Mouse (Mus musculus) MEL (cell line): ENCODE measurements around the gene Arhgap18. TPM values are rescaled to one million over a fixed set of nuclear protein-coding genes. Genes with fewer than 3 reads are reported as not detected.

Experiments used
- DNase-seq: peaks from one replicate; pipeline ENCODE4 v3.0.0; 2011; ENCODE audit warnings: low read depth, low spot score
- H3K27ac ChIP-seq: 2 replicates; pipeline ENCODE4 v1.5.1; 2012; ENCODE audit warnings: low read depth, mild to moderate bottlenecking, control low read depth, low read length, moderate library complexity; ENCODE audit not compliant: control insufficient read depth
- H3K27me3 ChIP-seq, 2 experiments: fragments of 150-350 bp in 1 of 2; sonication (generic) in 1 of 2; 2 replicates each; pipeline ENCODE4 v1.6.1; 2012; ENCODE audit warnings: low read length in 2 of 2, mild to moderate bottlenecking in 2 of 2, improper control_type of control experiment in 1 of 2, moderate library complexity in 1 of 2; ENCODE audit not compliant: insufficient read depth in 2 of 2, control insufficient read depth in 1 of 2
- H3K36me3 ChIP-seq, 2 experiments: 2 replicates each; pipeline ENCODE4 v1.6.1; 2012 to 2014; ENCODE audit warnings: low read length in 2 of 2, improper control_type of control experiment in 1 of 2, inconsistent platforms in 1 of 2, mild to moderate bottlenecking in 1 of 2; ENCODE audit not compliant: insufficient read depth in 2 of 2, control insufficient read depth in 1 of 2
- H3K4me1 ChIP-seq, 2 experiments: fragments of 150-350 bp in 1 of 2; sonication (generic) in 1 of 2; 2 replicates each; pipeline ENCODE4 v1.6.1; 2012; ENCODE audit warnings: low read length in 2 of 2, improper control_type of control experiment in 1 of 2, mild to moderate bottlenecking in 1 of 2; ENCODE audit not compliant: insufficient read depth in 2 of 2, control insufficient read depth in 1 of 2
- H3K4me3 ChIP-seq, 2 experiments: fragments of 150-350 bp in 1 of 2; sonication (generic) in 1 of 2; 2 replicates each; pipeline ENCODE4 v1.5.1; 2012; ENCODE audit warnings: low read depth in 2 of 2, low read length in 2 of 2, mild to moderate bottlenecking in 2 of 2, moderate library complexity in 2 of 2, control low read depth in 1 of 2, improper control_type of control experiment in 1 of 2; ENCODE audit not compliant: control insufficient read depth in 1 of 2, insufficient read depth in 1 of 2
- H3K79me2 ChIP-seq: 2 replicates; pipeline ENCODE4 v1.6.1; 2012; ENCODE audit warnings: mild to moderate bottlenecking, low read length, moderate library complexity; ENCODE audit not compliant: control insufficient read depth, poor library complexity, insufficient read depth
- H3K9ac ChIP-seq: 2 replicates; pipeline ENCODE4 v1.6.1; 2012; ENCODE audit warnings: low read depth, mild to moderate bottlenecking, control low read depth, low read length, moderate library complexity; ENCODE audit not compliant: control insufficient read depth, poor library complexity, severe bottlenecking
- H3K9me3 ChIP-seq: fragments of 150-350 bp; sonication (generic); replicated peaks from 2 replicates; pipeline ENCODE4 v1.6.1; 2012; ENCODE audit warnings: mild to moderate bottlenecking, low read length, improper control_type of control experiment, moderate library complexity; ENCODE audit not compliant: insufficient read depth
- BHLHE40 ChIP-seq: IDR thresholded peaks from 2 replicates; pipeline ENCODE4 v1.6.1; 2012; ENCODE audit warnings: low read depth, mild to moderate bottlenecking, inconsistent platforms, low read length, improper control_type of control experiment, borderline replicate concordance
- CHD1 ChIP-seq: IDR thresholded peaks from 2 replicates; pipeline ENCODE4 v1.6.1; 2012; ENCODE audit warnings: low read depth, mild to moderate bottlenecking, inconsistent platforms, low read length, improper control_type of control experiment
- CHD2 ChIP-seq: IDR thresholded peaks from 2 replicates; pipeline ENCODE4 v1.6.1; 2011; ENCODE audit warnings: low read length, improper control_type of control experiment
- CTCF ChIP-seq, 3 experiments: IDR thresholded peaks in 2 of 3; conservative IDR thresholded peaks in 1 of 3; 2 replicates each; pipeline ENCODE4 v1.5.1; 2011 to 2012; ENCODE audit warnings: low read length in 3 of 3, low read depth in 2 of 3, mild to moderate bottlenecking in 2 of 3, improper control_type of control experiment in 1 of 3, inconsistent platforms in 1 of 3, mixed read lengths in 1 of 3, moderate library complexity in 1 of 3; ENCODE audit not compliant: control insufficient read depth in 1 of 3, insufficient read depth in 1 of 3, poor library complexity in 1 of 3, severe bottlenecking in 1 of 3
- E2F4 ChIP-seq: IDR thresholded peaks from 2 replicates; pipeline ENCODE4 v1.6.1; 2011; ENCODE audit warnings: low read depth, low read length, improper control_type of control experiment, borderline replicate concordance
- ELF1 ChIP-seq: IDR thresholded peaks from 2 replicates; pipeline ENCODE4 v1.6.1; 2014; ENCODE audit warnings: low read depth, mild to moderate bottlenecking, inconsistent platforms, low read length, improper control_type of control experiment, moderate library complexity
- EP300 ChIP-seq, 2 experiments: IDR thresholded peaks; 2 replicates each; pipeline ENCODE4 v1.6.1; 2011; ENCODE audit warnings: improper control_type of control experiment in 2 of 2, low read length in 2 of 2, low read depth in 1 of 2, mild to moderate bottlenecking in 1 of 2
- ETS1 ChIP-seq: IDR thresholded peaks from 2 replicates; pipeline ENCODE4 v1.6.1; 2012; ENCODE audit warnings: low read depth, mild to moderate bottlenecking, inconsistent platforms, low read length, improper control_type of control experiment, moderate library complexity
- GABPA ChIP-seq: IDR thresholded peaks from 2 replicates; pipeline ENCODE4 v1.6.1; 2012; ENCODE audit warnings: low read depth, mild to moderate bottlenecking, inconsistent platforms, low read length, improper control_type of control experiment, moderate library complexity
- GATA1 ChIP-seq: IDR thresholded peaks from 2 replicates; pipeline ENCODE4 v1.6.1; 2011; ENCODE audit warnings: low read depth, low read length, improper control_type of control experiment
- HCFC1 ChIP-seq: IDR thresholded peaks from 2 replicates; pipeline ENCODE4 v1.6.1; 2012; ENCODE audit warnings: low read depth, mild to moderate bottlenecking, inconsistent platforms, low read length, improper control_type of control experiment, moderate library complexity
- JUND ChIP-seq: IDR thresholded peaks from 2 replicates; pipeline ENCODE4 v1.6.1; 2011; ENCODE audit warnings: low read depth, mild to moderate bottlenecking, improper control_type of control experiment, low read length
- KAT2A ChIP-seq: conservative IDR thresholded peaks from 2 replicates; pipeline ENCODE4 v1.6.1; 2012; ENCODE audit warnings: low read depth, low read length, improper control_type of control experiment, inconsistent platforms
- MAFK ChIP-seq: IDR thresholded peaks from 2 replicates; pipeline ENCODE4 v1.6.1; 2011; ENCODE audit warnings: low read depth, mild to moderate bottlenecking, low read length, improper control_type of control experiment, borderline replicate concordance
- MAX ChIP-seq: IDR thresholded peaks from 2 replicates; pipeline ENCODE4 v1.6.1; 2011; ENCODE audit warnings: low read length, improper control_type of control experiment
- MAZ ChIP-seq: IDR thresholded peaks from 2 replicates; pipeline ENCODE4 v1.6.1; 2012; ENCODE audit warnings: low read depth, mild to moderate bottlenecking, inconsistent platforms, low read length, improper control_type of control experiment
- MEF2A ChIP-seq: IDR thresholded peaks from 2 replicates; pipeline ENCODE4 v1.6.1; 2014; ENCODE audit warnings: low read depth, mild to moderate bottlenecking, inconsistent platforms, low read length, improper control_type of control experiment; ENCODE audit not compliant: poor library complexity, insufficient replicate concordance, severe bottlenecking; ENCODE audit errors: extremely low read depth
- MXI1 ChIP-seq: IDR thresholded peaks from 2 replicates; pipeline ENCODE4 v1.6.1; 2011; ENCODE audit warnings: mild to moderate bottlenecking, low read depth, low read length, improper control_type of control experiment
- MYB ChIP-seq: IDR thresholded peaks from 2 replicates; pipeline ENCODE4 v1.6.1; 2011; ENCODE audit warnings: mild to moderate bottlenecking, low read depth, low read length, improper control_type of control experiment
- MYC ChIP-seq: IDR thresholded peaks from 2 replicates; pipeline ENCODE4 v1.6.1; 2011; ENCODE audit warnings: low read depth, mild to moderate bottlenecking, low read length, improper control_type of control experiment, moderate library complexity
- NELFE ChIP-seq: IDR thresholded peaks from 2 replicates; pipeline ENCODE4 v1.6.1; 2011; ENCODE audit warnings: low read depth, low read length, improper control_type of control experiment
- NRF1 ChIP-seq: IDR thresholded peaks from 2 replicates; pipeline ENCODE4 v1.6.1; 2014; ENCODE audit warnings: low read depth, mild to moderate bottlenecking, inconsistent platforms, low read length, improper control_type of control experiment, moderate library complexity; ENCODE audit not compliant: poor library complexity, insufficient read depth, severe bottlenecking
- POLR2A ChIP-seq, 2 experiments: IDR thresholded peaks; 2 replicates each; pipeline ENCODE4 v1.6.1; 2011 to 2012; ENCODE audit warnings: low read length in 2 of 2, mild to moderate bottlenecking in 2 of 2, control low read depth in 1 of 2, improper control_type of control experiment in 1 of 2, low read depth in 1 of 2, moderate library complexity in 1 of 2; ENCODE audit not compliant: control insufficient read depth in 1 of 2, insufficient read depth in 1 of 2, poor library complexity in 1 of 2
- POLR2AphosphoS2 ChIP-seq: IDR thresholded peaks from 2 replicates; pipeline ENCODE4 v1.6.1; 2011; ENCODE audit warnings: low read length, improper control_type of control experiment
- RAD21 ChIP-seq: IDR thresholded peaks from 2 replicates; pipeline ENCODE4 v1.6.1; 2011; ENCODE audit warnings: mild to moderate bottlenecking, low read depth, low read length, improper control_type of control experiment
- RCOR1 ChIP-seq: IDR thresholded peaks from 2 replicates; pipeline ENCODE4 v1.6.1; 2012; ENCODE audit warnings: low read depth, mild to moderate bottlenecking, inconsistent platforms, low read length, improper control_type of control experiment
- SIN3A ChIP-seq: IDR thresholded peaks from 2 replicates; pipeline ENCODE4 v1.6.1; 2012; ENCODE audit warnings: low read length, improper control_type of control experiment, inconsistent platforms
- TAL1 ChIP-seq: IDR thresholded peaks from 2 replicates; pipeline ENCODE4 v1.6.1; 2012; ENCODE audit warnings: mild to moderate bottlenecking, inconsistent platforms, low read length, moderate library complexity, mixed read lengths
- TBP ChIP-seq: IDR thresholded peaks from 2 replicates; pipeline ENCODE4 v1.8.0; 2011; ENCODE audit warnings: low read depth, low read length, improper control_type of control experiment
- TCF12 ChIP-seq: IDR thresholded peaks from 2 replicates; pipeline ENCODE4 v1.6.1; 2014; ENCODE audit warnings: low read depth, mild to moderate bottlenecking, inconsistent platforms, low read length, improper control_type of control experiment, moderate library complexity
- UBTF ChIP-seq: IDR thresholded peaks from 2 replicates; pipeline ENCODE4 v1.6.1; 2012; ENCODE audit warnings: low read depth, mild to moderate bottlenecking, inconsistent platforms, low read length, improper control_type of control experiment, moderate library complexity, borderline replicate concordance; ENCODE audit not compliant: insufficient read depth
- USF1 ChIP-seq: IDR thresholded peaks from 2 replicates; pipeline ENCODE4 v1.6.1; 2014; ENCODE audit warnings: low read depth, mild to moderate bottlenecking, inconsistent platforms, low read length, improper control_type of control experiment, moderate library complexity
- USF2 ChIP-seq, 2 experiments: IDR thresholded peaks; 2 replicates each; pipeline ENCODE4 v1.6.1; 2011 to 2012; ENCODE audit warnings: improper control_type of control experiment in 2 of 2, low read length in 2 of 2, borderline replicate concordance in 1 of 2, inconsistent platforms in 1 of 2, low read depth in 1 of 2, mild to moderate bottlenecking in 1 of 2; ENCODE audit not compliant: insufficient read depth in 1 of 2
- ZC3H11A ChIP-seq: IDR thresholded peaks from 2 replicates; pipeline ENCODE4 v1.6.1; 2012; ENCODE audit warnings: low read depth, mild to moderate bottlenecking, inconsistent platforms, low read length, improper control_type of control experiment
- ZKSCAN1 ChIP-seq: IDR thresholded peaks from 2 replicates; pipeline ENCODE4 v1.6.1; 2012; ENCODE audit warnings: low read depth, mild to moderate bottlenecking, inconsistent platforms, low read length, improper control_type of control experiment, moderate library complexity
- ZMIZ1 ChIP-seq: IDR thresholded peaks from 2 replicates; pipeline ENCODE4 v1.6.1; 2012; ENCODE audit warnings: low read depth, mild to moderate bottlenecking, inconsistent platforms, low read length, improper control_type of control experiment, moderate library complexity
- ZNF384 ChIP-seq: IDR thresholded peaks from 2 replicates; pipeline ENCODE4 v1.6.1; 2012; ENCODE audit warnings: low read depth, mild to moderate bottlenecking, inconsistent platforms, low read length, improper control_type of control experiment
- polyA plus RNA-seq, 2 experiments: library from polyadenylated mRNA; stranded (reverse) in 1 of 2; unstranded in 1 of 2; fragments of >175 nt in 1 of 2; fragments of >200 nt in 1 of 2; gene quantifications; 2 replicates each; pipeline versions ENCODE4 v1.2.1 to v1.2.4; 2012; ENCODE audit warnings: low replicate concordance in 2 of 2, low read depth in 1 of 2; ENCODE audit not compliant: insufficient read length in 2 of 2, insufficient read depth in 1 of 2, missing spikeins in 1 of 2
- total RNA-seq: library from RNA; depleted of rRNA; stranded (reverse); fragments of 300-350 nt; gene quantifications from 2 replicates; pipeline ENCODE4 v1.2.3, GENCODE M21; 2012

The Arhgap18 gene
- total and polyA plus RNA-seq, 3 experiments, result 3.4 to 4.4 TPM; not detected in 1

DNA sequence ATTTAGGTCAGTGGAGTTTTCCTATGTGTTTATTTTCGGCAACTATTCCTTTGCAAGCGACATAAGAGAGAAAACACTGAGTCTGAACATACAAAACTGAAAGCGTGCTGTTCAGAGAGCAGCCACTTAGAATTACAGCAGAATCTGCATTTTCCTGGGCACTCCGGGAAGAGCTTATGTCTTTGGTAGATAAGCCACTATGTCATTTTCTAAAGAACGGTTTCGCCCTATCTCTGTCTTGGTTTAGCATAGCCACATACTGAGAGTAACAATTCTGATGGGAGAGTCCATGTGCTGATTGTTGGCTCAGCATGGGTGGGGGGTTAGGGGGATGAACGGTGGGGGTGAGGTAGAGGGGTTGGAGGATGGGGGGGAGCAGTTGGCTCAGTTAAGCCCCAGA, 197.2 kb downstream of the Arhgap18 start:
- H3K27me3 ChIP-seq, result no peaks in the 10 kb centered on the region
- no peaks in the 10 kb centered on the region for H3K9me3 ChIP-seq
- H3K9ac ChIP-seq, result peak overlapping the region; percentile 49
- H3K27ac ChIP-seq, result no peak overlapping the region
- DNase-seq, result peak; percentile 78
- peaks cover 0 to 5% of the 10 kb centered on the region in 2 experiments; a peak in 2 of 4 replicates for H3K4me1 ChIP-seq
- H3K36me3 ChIP-seq, result peaks cover 0 to 5% of the 10 kb centered on the region in 2 experiments; a peak in 2 of 4 replicates
- H3K79me2 ChIP-seq, result no peaks in the 10 kb centered on the region
- peak overlapping the region; percentile 61 to 72 for H3K4me3 ChIP-seq
- no peak for TF ChIP-seq USF2 (IDR thresholded peaks at IDR 0.05; ENCODE audit: borderline replicate concordance in 1 of 2, insufficient read depth in 1 of 2, low read depth in 1 of 2, low read length in 2 of 2)
- no peak for TF ChIP-seq JUND
- peak; percentile 77 to 80 for TF ChIP-seq EP300 (IDR thresholded peaks at IDR 0.05; ENCODE audit: low read depth in 1 of 2, low read length in 2 of 2)
- TF ChIP-seq TBP, result no peak
- TF ChIP-seq MYB, result peak; percentile 30; the same call in 1 of the 2 replicates
- no peak for TF ChIP-seq GABPA
- 0 out of 2 replicates have a peak, but pooled peaks have one; percentile 32 for TF ChIP-seq MAX
- TF ChIP-seq MYC, result peak; percentile 59; the same call in 1 of the 2 replicates
- TF ChIP-seq E2F4, result no peak
- TF ChIP-seq POLR2AphosphoS2, result no peak
- no peak for TF ChIP-seq POLR2A (IDR thresholded peaks at IDR 0.05; ENCODE audit: control insufficient read depth in 1 of 2, insufficient read depth in 1 of 2, low read depth in 1 of 2, low read length in 2 of 2, poor library complexity in 1 of 2)
- no peak for TF ChIP-seq CHD1
- no peak for TF ChIP-seq ZNF384
- TF ChIP-seq SIN3A, result no peak; the same call in 1 of the 2 replicates
- no peak for TF ChIP-seq USF1
- TF ChIP-seq ELF1, result 0 out of 2 replicates have a peak, but pooled peaks have one; percentile 19
- TF ChIP-seq MEF2A, result no peak
- TF ChIP-seq CHD2, result no peak
- peak; percentile 11; the same call in 1 of the 2 replicates for TF ChIP-seq TAL1
- TF ChIP-seq HCFC1, result no peak
- peak; percentile 62 for TF ChIP-seq ETS1
- TF ChIP-seq ZKSCAN1, result no peak
- TF ChIP-seq GATA1, result peak; percentile 70
- TF ChIP-seq MXI1, result peak; percentile 54
- TF ChIP-seq ZC3H11A, result no peak
- TF ChIP-seq MAZ, result no peak
- peak; percentile 66 for TF ChIP-seq RCOR1
- TF ChIP-seq NELFE, result no peak
- no peak for TF ChIP-seq NRF1
- TF ChIP-seq CTCF (IDR thresholded peaks at IDR 0.05 in 2 of 3, conservative IDR thresholded peaks at IDR 0.05 in 1 of 3; ENCODE audit: control insufficient read depth in 1 of 3, insufficient read depth in 1 of 3, low read depth in 2 of 3, low read length in 3 of 3, poor library complexity in 1 of 3, severe bottlenecking in 1 of 3), result no peak
- TF ChIP-seq RAD21, result no peak
- TF ChIP-seq TCF12, result peak; percentile 55; the same call in 1 of the 2 replicates
- no peak for TF ChIP-seq KAT2A
- TF ChIP-seq MAFK, result 0 out of 2 replicates have a peak, but pooled peaks have one; percentile 15
- no peak for TF ChIP-seq ZMIZ1
- 0 out of 2 replicates have a peak, but pooled peaks have one; percentile 22 for TF ChIP-seq BHLHE40
- no peak for TF ChIP-seq UBTF
